Mouse (Mus musculus): ENCODE results near the gene Krt83.
A peak's percentile ranks its signal among the peaks of the same experiment; 100 is the strongest.

The Krt83 gene

DNA sequence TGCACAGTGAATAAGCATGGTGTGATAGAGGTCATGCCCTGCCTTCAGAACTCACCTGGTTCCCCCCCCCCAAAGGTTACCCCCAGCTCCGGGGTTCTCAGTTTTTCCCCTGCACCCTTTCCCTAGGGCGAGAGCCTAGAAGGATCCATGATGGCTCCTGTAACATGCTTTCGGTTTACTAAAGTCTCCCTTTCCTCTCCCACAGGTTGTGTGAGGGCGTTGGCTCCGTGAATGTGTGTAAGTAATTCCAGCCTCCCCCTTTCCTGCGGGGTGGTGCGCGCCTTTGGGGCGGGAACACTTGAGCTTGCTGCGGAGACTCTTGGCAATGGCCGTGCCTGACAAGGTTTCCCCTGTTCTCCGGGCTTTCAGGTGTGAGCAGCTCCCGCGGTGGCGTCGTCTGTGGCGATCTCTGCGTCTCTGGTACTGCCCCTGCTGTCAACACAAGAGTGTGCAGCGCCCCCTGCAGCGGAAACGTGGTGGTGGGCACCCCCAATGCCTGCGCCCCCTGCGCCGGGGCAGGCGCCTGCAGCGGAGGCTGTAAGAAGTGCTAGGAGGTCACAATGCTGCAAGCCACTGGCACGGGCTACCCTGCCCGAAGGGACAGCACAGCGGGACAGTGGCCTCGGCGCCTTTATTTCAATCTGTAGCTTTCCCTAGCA lies 12.2 kb downstream of the Krt83 start:
- peak in 1 of 2 experiments; percentile 17 for DNase-seq (ENCODE audit: low spot score in 2 of 2)

DNA sequence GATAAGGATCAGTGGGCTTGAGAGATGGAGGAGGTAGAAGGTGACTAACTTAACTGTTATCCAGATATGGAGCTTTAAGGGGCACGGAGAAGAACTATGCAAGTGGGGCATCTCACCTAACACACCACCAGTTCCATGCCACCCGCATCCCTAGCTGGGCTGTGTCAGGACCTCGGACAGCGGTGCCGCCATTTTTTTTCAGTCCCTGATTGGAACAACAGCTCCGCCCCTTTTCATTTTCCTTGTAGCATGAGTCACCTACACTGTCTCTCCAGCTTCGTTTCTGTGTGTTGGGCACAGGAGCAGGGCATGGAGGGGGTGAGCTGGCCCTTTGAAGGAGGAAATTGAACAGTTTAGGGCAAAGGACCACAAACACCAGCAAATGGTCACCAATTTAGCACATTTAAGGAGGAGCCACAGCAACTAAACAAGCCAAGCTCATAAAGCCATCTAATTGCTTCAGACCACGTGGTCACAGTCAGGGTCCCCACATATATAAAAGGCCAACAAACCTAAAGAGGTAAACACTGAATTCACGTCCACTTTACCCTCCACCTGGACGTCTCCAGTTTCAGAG lies 18.3 kb downstream of the Krt83 start, which contains the start of gene Krt86:
Gene Krt86 (plus strand): TSS at position 527 of the 577 bp plus-strand sequence.
- no peak for DNase-seq (ENCODE audit: low spot score in 2 of 2)

DNA sequence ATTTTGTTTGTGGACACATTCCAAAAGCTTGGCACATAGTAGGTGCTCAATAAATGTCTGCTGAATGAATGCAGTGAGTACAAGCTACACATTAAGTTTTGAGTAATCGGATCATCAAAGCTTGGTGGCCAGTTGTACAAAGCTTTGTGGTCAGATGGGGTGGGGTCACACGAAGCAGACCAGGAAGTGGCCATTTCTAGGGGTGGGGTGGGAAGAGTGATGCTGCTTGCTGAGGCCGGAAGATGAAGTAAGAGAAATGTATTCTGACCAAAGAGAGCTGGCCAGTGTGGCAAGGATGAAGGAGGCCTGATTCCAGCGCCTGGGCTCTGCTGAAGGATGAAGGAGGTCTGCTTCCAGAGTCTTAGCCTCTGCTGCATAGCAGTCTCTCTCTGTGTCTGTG lies 22.2 kb downstream of the Krt83 start:
- no peak for DNase-seq (ENCODE audit: low spot score in 2 of 2)

DNA sequence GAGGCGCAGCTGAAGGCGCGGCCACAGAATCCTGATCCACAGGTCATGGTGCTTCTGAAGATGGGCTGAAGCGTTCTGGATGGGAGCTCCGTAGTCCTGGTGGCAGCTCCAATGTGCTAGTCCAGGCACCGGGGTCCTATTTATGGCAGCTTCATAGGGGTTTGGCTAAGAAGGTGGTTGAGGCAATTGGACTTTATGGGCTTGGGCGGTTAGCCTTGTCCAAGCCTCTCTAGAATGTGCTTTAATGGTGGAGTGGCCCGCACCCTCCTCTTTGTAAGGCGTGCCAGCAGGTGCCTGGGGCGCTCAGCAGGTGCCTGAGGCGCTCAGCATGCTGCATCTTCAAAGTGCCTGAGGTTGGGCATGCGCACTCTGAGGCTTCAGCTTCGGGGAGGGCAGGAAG lies 27.7 kb downstream of the Krt83 start, which contains the start of gene Krt81:
Gene Krt81 (minus strand): TSS at position 101 of the 400 bp plus-strand sequence.
- no peak for DNase-seq (ENCODE audit: low spot score in 2 of 2)

DNA sequence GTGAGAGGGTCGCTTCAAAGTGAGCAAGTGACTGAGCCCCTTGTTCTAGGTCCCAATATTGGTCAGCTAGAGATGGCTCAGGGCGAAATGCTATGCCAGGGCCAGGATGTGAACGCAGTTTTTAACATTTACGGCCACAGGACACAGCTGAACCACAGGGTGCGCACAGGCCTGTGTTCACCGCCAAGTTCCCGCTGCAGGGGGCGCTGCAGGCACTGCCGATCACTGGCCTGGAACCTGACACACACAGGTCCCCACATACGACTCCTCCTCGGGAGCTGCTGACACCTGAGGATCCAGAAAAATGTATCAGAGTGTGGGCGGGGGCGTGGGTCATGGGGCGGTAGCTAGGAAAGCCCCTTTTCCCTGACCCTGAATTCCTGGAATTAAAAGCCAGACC lies 32.0 kb downstream of the Krt83 start:
- no peak for DNase-seq (ENCODE audit: low spot score in 2 of 2)

DNA sequence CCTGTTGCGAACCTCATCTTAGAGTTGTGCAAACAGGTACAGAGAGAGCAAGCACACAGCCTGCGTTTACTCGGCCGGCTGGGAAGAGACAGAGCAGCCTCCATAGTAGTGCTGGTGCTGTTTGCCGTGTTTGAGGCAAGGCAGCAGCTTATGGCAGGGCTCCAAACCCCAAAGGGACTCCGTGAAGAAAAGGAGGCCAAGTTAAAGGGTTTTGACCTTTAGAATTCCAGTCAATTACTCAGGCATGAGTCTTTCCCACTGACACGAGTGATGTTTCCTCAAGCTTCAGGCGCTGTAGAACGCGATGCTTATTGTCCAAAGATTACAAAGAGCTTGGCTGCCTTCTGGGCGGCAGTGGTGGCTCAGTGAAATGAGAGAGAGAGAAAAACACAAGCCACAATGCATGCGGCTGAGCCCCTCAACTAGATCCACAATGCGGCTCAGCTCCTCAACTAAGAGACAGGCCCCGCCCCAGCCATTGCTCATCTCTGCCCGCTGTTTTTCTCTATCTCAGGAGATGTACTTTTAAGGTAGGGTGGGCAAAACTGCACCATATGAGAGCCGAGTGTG lies 32.9 kb downstream of the Krt83 start:
- DNase-seq (ENCODE audit: low spot score in 2 of 2): no peak

DNA sequence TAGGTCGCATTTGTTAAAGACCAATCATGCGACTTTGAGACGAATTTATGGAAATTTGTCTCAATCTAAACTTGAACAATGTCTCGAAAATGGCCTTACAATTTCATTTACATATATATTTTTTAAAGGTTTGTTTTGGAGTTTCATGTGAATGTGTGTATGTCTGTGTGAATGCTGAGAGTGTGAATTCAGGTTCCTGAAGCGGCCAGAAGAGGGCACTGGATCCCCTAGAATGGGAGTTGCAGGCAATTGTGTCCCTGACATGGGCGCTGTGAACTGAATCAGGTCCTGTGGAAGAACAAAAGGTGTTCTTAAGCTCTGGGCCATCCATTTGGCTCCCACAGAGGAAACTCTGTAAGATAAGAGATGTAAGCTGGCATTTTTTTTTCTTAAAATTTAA lies 35.4 kb downstream of the Krt83 start:
- DNase-seq (ENCODE audit: low spot score in 2 of 2): no peak

DNA sequence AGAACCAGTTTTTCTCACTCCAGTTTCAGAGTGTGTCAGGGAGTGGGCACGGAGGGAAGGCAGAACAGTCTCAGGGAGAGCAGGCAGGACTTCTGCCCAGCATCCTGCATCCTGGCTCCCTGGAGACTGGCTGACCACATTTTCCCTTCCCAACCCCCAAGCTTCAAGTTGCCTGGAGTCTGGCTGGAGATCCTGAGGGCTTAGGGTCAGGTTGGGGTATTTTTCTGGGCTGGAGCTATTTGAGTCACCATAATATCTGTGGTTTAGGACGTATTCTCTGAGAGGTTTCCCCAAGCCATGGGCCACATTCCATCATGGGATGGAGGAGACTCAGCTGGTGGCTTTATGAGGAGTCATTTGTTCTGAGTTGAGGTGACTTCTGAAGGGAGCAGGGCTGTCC lies 36.0 kb downstream of the Krt83 start:
- DNase-seq (ENCODE audit: low spot score in 2 of 2): no peak

DNA sequence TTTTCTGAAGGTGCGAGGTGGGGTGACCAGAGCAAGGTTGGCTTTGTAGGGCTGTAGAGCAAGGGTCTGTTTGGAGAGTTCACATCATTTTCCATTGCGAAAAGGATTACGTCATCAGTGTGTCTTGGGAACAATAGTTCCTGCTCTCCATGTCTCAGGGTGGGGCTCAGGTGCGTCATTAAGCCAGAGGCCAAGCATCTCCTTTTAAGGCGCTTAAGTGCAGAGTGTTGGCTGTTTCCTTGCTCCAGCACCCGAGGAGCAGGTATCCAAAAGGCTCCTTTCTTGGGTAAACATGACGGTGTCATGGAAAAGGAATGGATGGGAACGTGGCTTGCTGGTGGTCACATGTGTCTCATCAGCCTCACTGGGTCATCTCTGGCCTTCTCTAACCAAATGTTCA lies 36.5 kb downstream of the Krt83 start:
- no peak for DNase-seq (ENCODE audit: low spot score in 2 of 2)

DNA sequence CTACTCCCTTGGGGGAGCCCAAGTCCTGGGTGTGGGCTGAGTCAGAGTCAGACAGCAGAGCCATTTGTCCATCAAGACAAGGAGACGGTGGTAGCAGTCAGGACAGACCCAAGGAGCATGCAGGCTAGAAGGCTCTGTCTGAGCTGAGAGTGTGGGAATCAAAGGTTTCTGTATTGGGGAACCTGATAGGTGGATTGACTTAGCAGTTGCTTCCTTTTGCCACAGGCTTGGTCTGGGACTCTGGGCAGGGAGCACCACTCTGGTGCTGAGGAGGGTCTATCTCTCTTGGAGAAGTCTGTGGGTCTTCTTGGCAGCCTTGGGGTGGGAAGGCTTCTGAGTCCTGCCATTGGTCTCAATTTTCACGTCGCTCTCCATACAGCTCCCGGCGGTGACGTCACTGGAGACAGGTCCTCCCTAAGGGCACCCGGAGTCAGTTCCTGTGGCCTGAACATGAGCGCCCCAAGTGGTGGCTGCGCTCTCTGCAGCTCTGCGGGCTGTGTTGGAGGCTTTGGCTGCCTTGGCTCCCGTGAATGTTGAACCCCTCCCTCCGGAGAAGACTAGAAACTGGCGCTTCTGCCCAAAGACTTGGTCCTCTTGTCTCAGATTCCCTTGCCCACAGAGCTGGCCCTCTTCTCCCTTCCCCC lies 38.1 kb downstream of the Krt83 start:
- DNase-seq (ENCODE audit: low spot score in 2 of 2): peak in 1 of 2 experiments; percentile 41

DNA sequence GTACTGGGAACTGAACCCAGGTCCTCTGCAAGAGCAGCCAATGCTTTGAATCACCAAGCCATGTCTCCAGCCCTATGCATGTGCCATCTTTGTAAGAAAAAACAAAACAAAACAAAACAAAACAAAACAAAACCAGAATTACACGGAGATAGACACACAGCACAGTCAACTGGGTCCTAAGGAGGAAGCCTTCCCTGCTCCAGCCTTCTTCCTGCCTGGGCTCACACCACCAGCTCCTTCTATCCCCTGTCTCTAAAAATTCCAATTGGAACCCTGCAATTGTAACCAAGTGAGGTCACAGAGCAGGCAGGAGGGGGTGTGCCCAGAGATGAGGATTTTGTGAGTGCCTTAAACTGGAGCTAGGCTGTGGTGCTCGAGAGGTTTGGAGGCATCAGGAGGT lies 43.9 kb downstream of the Krt83 start, which contains the start of gene Krt88:
Gene Krt88 (plus strand): TSS at position 301 of the 400 bp plus-strand sequence.
- no peak for DNase-seq (ENCODE audit: low spot score in 2 of 2)

DNA sequence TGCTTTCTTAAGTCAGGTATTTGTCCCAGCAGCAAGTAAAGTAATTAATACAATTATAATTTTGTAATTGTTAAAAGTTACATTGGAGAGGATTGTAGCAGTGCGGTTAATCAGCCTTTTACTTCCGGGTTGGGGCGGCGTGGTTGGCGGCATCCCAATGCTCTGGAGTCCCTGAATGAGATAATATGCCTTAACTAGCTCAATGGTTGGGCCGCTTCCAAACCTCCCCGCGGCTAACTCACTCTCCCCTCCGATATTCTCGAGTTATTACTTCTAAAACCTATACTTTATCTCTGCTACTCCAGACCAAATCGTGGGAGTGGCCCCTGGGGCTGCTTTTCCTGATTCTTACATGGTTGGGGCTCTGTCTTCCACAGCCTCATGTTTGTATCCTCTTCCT lies 44.7 kb downstream of the Krt83 start:
- DNase-seq (ENCODE audit: low spot score in 2 of 2): no peak

DNA sequence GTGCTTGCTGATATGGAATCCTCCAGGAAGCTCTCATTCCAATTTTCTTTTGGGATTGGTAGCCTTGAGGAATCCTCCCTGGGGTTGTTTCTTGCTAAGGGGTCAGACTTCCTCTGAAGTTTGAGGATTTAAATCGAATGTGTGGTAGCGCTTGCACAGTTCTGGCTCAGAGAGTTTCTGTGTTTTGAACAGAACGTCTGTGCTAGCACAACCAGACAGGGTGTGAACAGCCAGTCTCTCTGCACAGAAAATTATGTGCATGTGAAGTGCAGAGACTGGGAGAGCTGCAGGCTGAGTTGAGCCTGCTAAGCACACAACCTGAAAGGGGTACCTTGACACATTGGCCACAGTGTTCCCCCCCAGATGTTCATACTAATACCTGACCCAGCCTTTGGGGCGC lies 50.5 kb downstream of the Krt83 start:
- no peak for DNase-seq (ENCODE audit: low spot score in 2 of 2)

DNA sequence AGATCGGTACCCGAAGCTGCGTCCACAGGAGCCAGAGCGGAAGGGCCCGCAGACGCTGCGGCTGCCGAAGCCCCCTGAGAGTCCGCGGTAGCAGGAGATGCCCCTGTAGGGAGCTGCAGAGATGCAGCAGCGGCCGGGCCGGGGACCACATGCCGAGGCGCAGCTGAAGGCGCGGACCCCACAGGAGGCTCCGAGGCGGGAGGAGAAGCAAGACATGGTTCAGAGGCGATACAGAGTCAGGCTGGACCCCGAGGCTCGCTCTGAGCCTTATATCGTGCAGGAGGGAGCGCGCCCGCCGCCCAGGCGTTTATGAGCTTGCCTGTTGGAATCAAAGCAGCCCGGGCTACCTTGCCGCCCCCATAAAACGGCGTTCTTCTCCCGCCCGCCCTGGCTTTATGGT lies 52.8 kb downstream of the Krt83 start, which contains the start of gene Krt87:
Gene Krt87 (minus strand): TSS at position 250 of the 400 bp plus-strand sequence.
- no peak for DNase-seq (ENCODE audit: low spot score in 2 of 2)

DNA sequence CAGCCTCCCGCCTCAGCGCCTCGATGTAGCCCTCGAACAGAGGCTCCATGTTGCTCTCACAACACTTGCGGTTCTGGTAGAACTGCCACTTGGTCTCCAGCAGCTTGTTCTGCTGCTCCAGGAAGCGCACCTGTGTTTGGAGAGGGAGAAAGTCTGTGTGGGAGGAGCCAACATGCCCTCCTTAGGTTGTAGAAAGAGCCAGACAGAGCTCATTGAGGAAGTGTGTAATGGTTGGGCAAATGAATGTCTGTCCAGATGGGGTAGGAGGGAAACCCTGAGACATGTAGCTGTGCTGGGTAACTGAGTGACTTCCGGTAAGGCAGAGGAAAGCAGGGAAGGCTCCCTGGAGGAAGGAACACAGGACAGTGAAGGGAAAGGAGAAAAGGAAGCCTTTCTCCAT lies 54.7 kb downstream of the Krt83 start:
- DNase-seq (ENCODE audit: low spot score in 2 of 2): no peak
